Mouse (Mus musculus) erythroblast, embryonic 14.5 days (primary cell): ENCODE results near the gene Usp40.

Experiments used
- GATA1 ChIP-seq: IDR thresholded peaks from 2 replicates; pipeline ENCODE4 v1.6.1; 2012; ENCODE audit warnings: low read length, inconsistent platforms, mixed read lengths
- TAL1 ChIP-seq: IDR thresholded peaks from 3 replicates; pipeline ENCODE4 v1.6.1; 2012; ENCODE audit warnings: low read length, inconsistent platforms, mixed read lengths

- TF ChIP-seq GATA1 (no peak), TAL1 (no peak)
Measured at GRCm38 (mm10) chr1:88009521-88009920, 1.2 kb upstream of the Usp40 start.
